Mouse (Mus musculus) myocyte (in vitro differentiated cells): ENCODE data around the gene Ampd3. TPM values are rescaled to one million over a fixed set of nuclear protein-coding genes. Genes with fewer than 3 reads are reported as not detected.

Experiments
- H3K27me3 ChIP-seq: one replicate; pipeline ENCODE4 v1.6.1; 2011; ENCODE audit not compliant: control insufficient read depth, insufficient read depth, insufficient read length
- H3K36me3 ChIP-seq: one replicate; pipeline ENCODE4 v1.6.1; 2011; ENCODE audit not compliant: control insufficient read depth, insufficient read depth
- H3K4me2 ChIP-seq: one replicate; pipeline ENCODE4 v1.6.1; 2011; ENCODE audit warnings: low read depth, control low read depth
- H3K4me3 ChIP-seq: one replicate; pipeline ENCODE4 v1.5.1; 2011; ENCODE audit warnings: mild to moderate bottlenecking, control low read depth, moderate library complexity
- H3K79me2 ChIP-seq: one replicate; pipeline ENCODE4 v1.6.1; 2011; ENCODE audit not compliant: control insufficient read depth, insufficient read depth
- H3ac ChIP-seq: one replicate; pipeline ENCODE4 v1.6.1; 2011; ENCODE audit not compliant: control insufficient read depth, insufficient read length
- CEBPB ChIP-seq: IDR thresholded peaks from 2 replicates; pipeline ENCODE4 v1.6.1; 2011; ENCODE audit warnings: mild to moderate bottlenecking, moderate library complexity; ENCODE audit not compliant: poor library complexity, insufficient read depth, severe bottlenecking
- E2F4 ChIP-seq: IDR thresholded peaks from one replicate; pipeline ENCODE4 v1.6.1; 2011; ENCODE audit warnings: mild to moderate bottlenecking, control low read depth, moderate library complexity; ENCODE audit not compliant: insufficient read depth
- MAX ChIP-seq: IDR thresholded peaks from one replicate; pipeline ENCODE4 v1.6.1; 2011; ENCODE audit warnings: low read depth, mild to moderate bottlenecking, control low read depth
- MYOD1 ChIP-seq, 3 experiments: IDR thresholded peaks; one replicate each; pipeline ENCODE4 v1.6.1; 2011; ENCODE audit warnings: control low read depth in 2 of 3, low read depth in 2 of 3, mild to moderate bottlenecking in 2 of 3, moderate library complexity in 1 of 3; ENCODE audit not compliant: insufficient read length in 2 of 3, control insufficient read depth in 1 of 3
- MYOG ChIP-seq, 3 experiments: IDR thresholded peaks; one replicate each; pipeline ENCODE4 v1.6.1; 2011; ENCODE audit warnings: control low read depth in 2 of 3, low read depth in 2 of 3, mild to moderate bottlenecking in 2 of 3; ENCODE audit not compliant: insufficient read length in 2 of 3, control insufficient read depth in 1 of 3, insufficient read depth in 1 of 3
- POLR2A ChIP-seq: IDR thresholded peaks from one replicate; pipeline ENCODE4 v1.6.1; 2011; ENCODE audit warnings: low read depth, mild to moderate bottlenecking, control low read depth, moderate library complexity; ENCODE audit not compliant: insufficient read length
- POLR2AphosphoS2 ChIP-seq: IDR thresholded peaks from one replicate; pipeline ENCODE4 v1.6.1; 2011; ENCODE audit warnings: low read depth, control low read depth; ENCODE audit not compliant: insufficient read length
- REST ChIP-seq: IDR thresholded peaks from one replicate; pipeline ENCODE4 v1.6.1; 2011; ENCODE audit warnings: mild to moderate bottlenecking, control low read depth, moderate library complexity; ENCODE audit not compliant: insufficient read depth, insufficient read length
- SRF ChIP-seq: IDR thresholded peaks from one replicate; pipeline ENCODE4 v1.6.1; 2011; ENCODE audit warnings: low read depth; ENCODE audit not compliant: control insufficient read depth, insufficient read length
- TCF12 ChIP-seq: IDR thresholded peaks from one replicate; pipeline ENCODE4 v1.6.1; 2011; ENCODE audit warnings: mild to moderate bottlenecking, control low read depth; ENCODE audit not compliant: poor library complexity, insufficient read depth, severe bottlenecking
- TCF3 ChIP-seq: IDR thresholded peaks from one replicate; pipeline ENCODE4 v1.6.1; 2011; ENCODE audit warnings: low read depth, control low read depth; ENCODE audit not compliant: insufficient read length
- USF1 ChIP-seq: IDR thresholded peaks from one replicate; pipeline ENCODE4 v1.6.1; 2011; ENCODE audit warnings: low read depth, mild to moderate bottlenecking, control low read depth, moderate library complexity
- polyA plus RNA-seq: library from polyadenylated mRNA; unstranded; fragments of >200 nt; fragmentation: generic; extraction: Trizol; gene quantifications from one replicate; pipeline ENCODE4 v1.2.1, GENCODE M21; 2012; ENCODE audit warnings: missing spikeins

The Ampd3 gene
- polyA plus RNA-seq, 1 experiment: 8.2 TPM

DNA sequence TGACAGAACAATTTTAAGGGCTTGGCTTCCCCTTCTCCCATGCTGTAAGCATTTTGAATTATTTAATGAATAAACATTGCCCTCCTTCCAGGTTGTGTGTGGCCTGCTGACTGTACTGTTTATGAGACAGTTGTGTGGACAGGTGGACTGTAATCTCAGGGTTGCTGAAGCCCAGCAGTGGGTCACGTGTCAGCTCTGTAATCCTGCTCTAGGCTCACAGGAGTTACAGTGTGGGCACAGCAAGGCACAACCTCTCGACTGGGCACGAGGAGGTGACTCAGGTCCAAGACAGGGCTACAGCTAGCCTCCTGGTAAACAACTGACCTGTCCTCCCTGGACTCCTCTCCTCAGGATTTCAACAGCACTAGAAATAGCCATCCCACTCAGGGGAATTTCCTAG, 4.3 kb downstream of the Ampd3 start:
- Histone ChIP-seq H3K79me2 (no peaks in the 10 kb centered on the region), H3K4me2 (peak overlapping the region; percentile 21), H3K4me3 (no peak overlapping the region), H3K27me3 (no peaks in the 10 kb centered on the region), H3K36me3 (no peaks in the 10 kb centered on the region), H3ac (no peak overlapping the region)
- TF ChIP-seq MYOG (IDR thresholded peaks at IDR 0.05; ENCODE audit: control insufficient read depth in 1 of 3, insufficient read depth in 1 of 3, insufficient read length in 2 of 3, low read depth in 2 of 3) (peak in 1 of 3 experiments; percentile 76), MYOD1 (IDR thresholded peaks at IDR 0.05; ENCODE audit: control insufficient read depth in 1 of 3, insufficient read length in 2 of 3, low read depth in 2 of 3) (peak in 2 of 3 experiments; percentile 44 to 79), POLR2AphosphoS2 (no peak), TCF12 (peak; percentile 32)

DNA sequence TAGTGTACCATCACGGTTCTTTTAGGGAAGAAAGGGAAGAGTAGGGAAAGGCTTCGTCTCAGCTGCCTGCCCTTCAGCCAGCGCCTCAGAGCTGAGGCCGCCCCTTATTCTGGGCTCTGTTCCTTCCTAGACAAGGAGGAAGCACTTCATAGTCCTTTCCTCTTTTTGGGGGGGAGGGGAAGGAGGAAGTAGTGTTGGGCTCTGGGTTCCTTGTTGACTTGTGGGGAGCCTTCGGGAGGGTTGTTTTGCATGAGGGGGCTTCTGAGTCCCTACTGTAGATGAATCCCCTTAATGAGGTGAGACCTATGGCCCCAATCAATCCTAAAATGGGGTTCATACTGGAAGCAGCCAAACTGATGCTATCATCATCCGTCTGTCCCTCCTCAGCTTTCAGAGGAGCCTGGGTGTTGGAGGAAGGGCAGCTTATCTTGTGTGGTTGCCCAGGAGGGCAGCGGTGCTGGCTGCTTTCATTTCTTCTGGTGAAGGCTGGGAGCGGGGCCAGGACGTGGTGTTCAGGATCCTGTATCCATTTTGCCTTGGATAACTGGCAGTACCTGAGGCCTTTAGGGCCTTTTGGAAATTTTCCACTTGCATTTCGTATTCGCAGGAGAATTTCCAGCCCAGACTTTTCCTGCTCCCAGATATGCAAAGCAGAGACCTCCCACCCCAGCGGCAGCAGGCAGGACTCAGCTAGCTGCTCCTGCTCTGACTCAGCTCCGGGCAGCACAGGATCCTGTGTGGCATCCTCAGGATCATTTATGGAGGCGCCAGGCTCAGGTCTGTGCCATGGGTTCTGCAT, 5.4 kb downstream of the Ampd3 start:
- H3K27me3 ChIP-seq: no peaks in the 10 kb centered on the region
- H3ac ChIP-seq: no peak overlapping the region
- peak overlapping the region; percentile 6 for H3K4me3 ChIP-seq
- peak overlapping the region; percentile 95 for H3K4me2 ChIP-seq
- TF ChIP-seq SRF (no peak), E2F4 (no peak), TCF12 (no peak), REST (no peak), MYOG (IDR thresholded peaks at IDR 0.05; ENCODE audit: control insufficient read depth in 1 of 3, insufficient read depth in 1 of 3, insufficient read length in 2 of 3, low read depth in 2 of 3) (peak in 1 of 3 experiments; percentile 15), POLR2AphosphoS2 (no peak), MAX (no peak), USF1 (no peak), MYOD1 (IDR thresholded peaks at IDR 0.05; ENCODE audit: control insufficient read depth in 1 of 3, insufficient read length in 2 of 3, low read depth in 2 of 3) (peak in 1 of 3 experiments; percentile 3)
- H3K36me3 ChIP-seq: no peaks in the 10 kb centered on the region
- no peaks in the 10 kb centered on the region for H3K79me2 ChIP-seq

DNA sequence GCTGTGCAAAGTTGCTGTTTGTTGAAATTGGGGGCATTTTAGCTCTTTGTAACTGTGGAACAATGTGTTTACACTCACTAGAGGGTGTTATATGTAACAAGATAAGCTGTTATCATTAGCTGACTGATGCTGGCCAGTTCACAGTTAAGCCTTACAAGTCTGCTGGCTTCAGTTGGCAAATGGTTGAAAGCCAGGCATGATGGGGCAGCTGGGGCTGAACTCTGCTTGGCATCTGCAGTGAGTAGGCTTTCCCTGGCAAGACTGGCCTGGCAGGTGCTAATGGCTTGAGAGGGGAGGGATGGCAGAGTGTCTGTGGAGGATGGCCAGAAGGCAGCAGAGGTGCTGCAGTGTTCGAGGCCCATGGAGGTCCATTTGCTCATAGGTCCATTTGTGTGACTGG, 6.1 kb downstream of the Ampd3 start:
- TF ChIP-seq POLR2AphosphoS2: no peak
- TF ChIP-seq MYOD1 (IDR thresholded peaks at IDR 0.05; ENCODE audit: control insufficient read depth in 1 of 3, insufficient read length in 2 of 3, low read depth in 2 of 3): peak; percentile 84 to 98 (median 96)
- TF ChIP-seq TCF3: peak; percentile 65
- TF ChIP-seq MAX: no peak
- TF ChIP-seq TCF12: peak; percentile 70
- peak; percentile 87 to 98 (median 93) for TF ChIP-seq MYOG (IDR thresholded peaks at IDR 0.05; ENCODE audit: control insufficient read depth in 1 of 3, insufficient read depth in 1 of 3, insufficient read length in 2 of 3, low read depth in 2 of 3)
- Histone ChIP-seq H3ac (no peak overlapping the region), H3K36me3 (no peaks in the 10 kb centered on the region), H3K79me2 (no peaks in the 10 kb centered on the region), H3K4me3 (peak overlapping the region; percentile 6), H3K4me2 (peak overlapping the region; percentile 95), H3K27me3 (no peaks in the 10 kb centered on the region)

DNA sequence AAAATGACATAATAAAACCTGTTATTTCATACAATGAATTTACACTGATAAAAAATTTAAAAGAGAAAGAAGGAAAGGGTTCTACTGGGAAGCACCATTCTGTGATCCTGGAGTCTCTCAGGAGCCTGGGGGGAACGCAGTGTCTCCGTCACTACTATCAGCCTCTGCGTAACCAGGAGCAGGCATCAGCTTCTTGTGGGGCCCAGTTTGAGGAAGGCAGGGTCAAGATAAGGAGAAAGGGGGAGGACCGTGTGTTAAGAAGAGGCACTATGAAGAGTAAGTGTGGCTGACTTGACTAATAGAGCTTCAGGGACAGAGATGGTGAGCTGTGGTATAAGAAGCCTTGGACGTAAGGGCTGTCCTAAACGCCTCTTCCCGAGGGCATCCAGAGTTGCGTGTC, 6.7 kb downstream of the Ampd3 start:
- H3K4me2 ChIP-seq: peak overlapping the region; percentile 95
- no peak for TF ChIP-seq SRF
- TF ChIP-seq MYOD1 (IDR thresholded peaks at IDR 0.05; ENCODE audit: control insufficient read depth in 1 of 3, insufficient read length in 2 of 3, low read depth in 2 of 3): no peak
- no peak for TF ChIP-seq REST
- TF ChIP-seq POLR2AphosphoS2: no peak
- TF ChIP-seq E2F4: no peak
- no peak for TF ChIP-seq USF1
- no peak for TF ChIP-seq TCF3
- TF ChIP-seq MAX: no peak
- TF ChIP-seq MYOG (IDR thresholded peaks at IDR 0.05; ENCODE audit: control insufficient read depth in 1 of 3, insufficient read depth in 1 of 3, insufficient read length in 2 of 3, low read depth in 2 of 3): no peak
- TF ChIP-seq CEBPB: no peak
- TF ChIP-seq POLR2A: no peak
- TF ChIP-seq TCF12: no peak

More for the DNA sequence above, 6.7 kb downstream of the Ampd3 start:
- peak overlapping the region; percentile 6 for H3K4me3 ChIP-seq
- no peaks in the 10 kb centered on the region for H3K27me3 ChIP-seq
- no peaks in the 10 kb centered on the region for H3K79me2 ChIP-seq
- no peak overlapping the region for H3ac ChIP-seq
- H3K36me3 ChIP-seq: no peaks in the 10 kb centered on the region
